Mouse (Mus musculus) layer of hippocampus, adult 8-10 months (tissue): ENCODE data around the gene Manbal. TPM values are rescaled to one million over a fixed set of nuclear protein-coding genes. Genes with fewer than 3 reads are reported as not detected.

ENCODE experiments used
- DNase-seq, 2 experiments: peaks; one replicate each; pipeline ENCODE4 v3.0.0; 2022; ENCODE audit warnings: low spot score in 2 of 2
- total RNA-seq, 4 experiments: library from RNA; stranded (reverse); gene quantifications; 2 replicates each; pipeline ENCODE4 v1.2.4; 2022

Manbal gene
- total RNA-seq, 4 experiments from 2014 or later = 53.4 to 60.4 (median 58.8) TPM

- DNase-seq = peak; percentile 66 to 68
Observed at GRCm38 (mm10) chr2:157432476-157432875, 65.1 kb downstream of the Manbal start.

DNA sequence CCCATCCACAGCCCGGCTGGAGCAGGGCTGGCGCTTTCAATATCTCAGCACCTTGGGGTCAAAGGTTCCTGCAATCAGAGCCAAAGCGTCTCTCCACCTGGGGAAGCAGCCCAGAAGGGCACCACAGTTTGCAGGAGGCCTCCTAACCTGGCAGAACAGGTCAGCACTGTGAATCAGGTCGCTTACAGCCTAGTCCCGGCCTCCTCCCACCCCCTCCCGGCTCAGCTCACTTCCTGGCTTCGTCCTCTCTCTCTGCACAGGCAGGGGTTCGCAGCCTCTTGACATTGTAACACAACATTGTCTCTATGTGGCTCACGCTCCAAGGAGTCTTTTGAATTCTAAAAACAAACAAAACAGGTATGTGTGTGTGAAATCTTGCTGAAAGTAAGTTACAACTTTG is 66.6 kb downstream of the Manbal start:
- no peak for DNase-seq

DNA sequence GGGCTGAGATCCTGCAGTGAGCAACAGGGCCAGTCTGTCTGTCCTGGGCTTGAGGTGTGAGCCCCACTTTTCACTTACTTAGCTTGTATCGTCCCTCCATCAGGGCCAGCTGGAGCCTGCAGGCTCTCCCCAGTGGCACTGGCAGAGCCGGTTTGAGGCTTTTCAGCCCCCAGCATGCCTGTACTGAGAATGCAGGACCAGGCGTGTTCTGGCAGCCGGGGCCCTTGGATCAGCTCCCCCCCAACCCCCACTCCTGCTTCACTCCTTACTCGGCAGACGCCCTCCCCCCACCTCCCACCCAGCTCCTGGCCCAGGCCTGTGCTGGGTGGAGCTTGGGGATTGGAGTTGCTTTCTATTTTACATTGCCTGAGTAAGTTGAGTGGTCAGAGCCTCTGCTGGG is 67.1 kb downstream of the Manbal start:
- peak; percentile 69 to 72 for DNase-seq

DNA sequence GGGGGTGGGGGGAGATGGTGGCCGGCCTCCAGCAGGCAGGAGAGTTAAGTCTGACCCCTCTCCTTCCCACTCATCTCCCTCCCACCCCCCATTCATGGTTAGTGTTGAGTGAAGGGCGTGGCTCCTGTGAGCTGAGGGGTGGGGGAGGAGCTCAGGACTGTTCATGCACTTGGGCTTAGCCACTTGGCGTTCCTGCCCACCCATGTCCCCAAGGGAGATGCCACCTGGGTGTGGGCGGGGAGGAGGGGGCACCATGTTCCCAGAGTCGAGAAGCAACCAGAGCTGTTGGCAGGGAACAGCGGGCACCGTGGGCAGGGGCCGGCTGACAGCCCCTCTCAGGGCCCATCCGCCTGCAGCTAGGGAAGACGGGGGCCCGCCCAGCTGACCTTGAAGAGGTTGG is 69.1 kb downstream of the Manbal start:
- DNase-seq = peak in 1 of 2 experiments; percentile 66

DNA sequence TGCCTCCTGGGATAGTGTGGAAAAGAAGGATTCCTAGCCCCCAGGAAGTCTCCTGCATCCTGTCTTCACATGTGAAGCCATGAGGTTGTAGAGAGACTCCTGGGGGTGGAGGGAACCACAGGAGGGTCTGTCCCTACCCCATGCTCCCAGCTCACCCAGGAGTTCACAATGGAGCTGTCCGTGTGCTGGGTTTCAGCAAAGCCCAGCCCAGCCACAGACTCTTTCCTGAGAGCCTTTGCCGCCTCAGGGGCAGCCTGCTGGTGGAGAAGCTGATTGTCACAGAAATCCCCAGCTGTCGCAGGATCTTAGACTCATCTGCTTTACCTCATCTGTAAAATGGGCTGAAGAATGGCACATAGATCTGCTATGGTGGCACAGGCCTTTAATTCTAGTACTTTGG is 69.7 kb downstream of the Manbal start:
- DNase-seq = no peak

DNA sequence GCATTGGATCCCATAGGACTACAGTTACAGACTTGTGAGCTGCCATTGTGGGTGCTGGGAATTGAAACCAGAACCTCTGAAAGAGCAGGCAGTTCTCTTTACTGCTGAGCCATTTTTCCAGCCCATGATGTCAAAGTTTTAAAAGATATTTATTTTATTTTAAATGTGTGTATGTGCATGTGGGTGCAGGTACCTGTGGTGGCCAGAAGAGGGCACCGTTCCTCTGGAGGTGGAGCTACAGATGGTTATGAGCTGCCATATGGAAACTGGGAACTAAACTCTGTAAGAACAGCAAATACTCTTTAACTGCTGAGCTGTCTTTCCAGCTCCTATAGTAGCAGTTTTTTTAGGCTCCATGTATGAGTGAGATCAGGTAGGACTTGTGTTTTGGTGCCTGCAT is 74.0 kb downstream of the Manbal start:
- no peak for DNase-seq

Other genes with a start within 250 kb of the Manbal start
- gene Samhd1, start 232.3 kb upstream of the Manbal start, total RNA-seq = 10 to 100 TPM; 15.7 to 19.7 (median 18.4) TPM
- gene Rbl1, start 163.1 kb upstream of the Manbal start, total RNA-seq = 1 to 10 TPM; 1.5 to 2.3 (median 1.7) TPM
- gene Rpn2, start 88.6 kb upstream of the Manbal start, total RNA-seq = 100 to 1,000 TPM; 150 to 156 (median 153) TPM
- 1 to 10 TPM in 3 of 4 experiments, under 1 TPM in 1; 0.93 to 2.1 (median 1.2) TPM for gene Mroh8, start 88.0 kb upstream of the Manbal start, total RNA-seq
- gene Ghrh, start 20.1 kb upstream of the Manbal start, total RNA-seq = not detected
- 100 to 1,000 TPM; 124 to 150 (median 133) TPM for gene Src, start 50.9 kb downstream of the Manbal start, total RNA-seq
- 100 to 1,000 TPM; 458 to 613 (median 542) TPM for gene Nnat, start 192.5 kb downstream of the Manbal start, total RNA-seq
- gene Blcap, start 203.7 kb downstream of the Manbal start, total RNA-seq = 100 to 1,000 TPM; 136 to 152 (median 144) TPM